Mouse (Mus musculus): ENCODE results near the gene Madcam1. TPM values are rescaled to one million over a fixed set of nuclear protein-coding genes. Genes with fewer than 3 reads are reported as not detected.
A peak's percentile ranks its signal among the peaks of the same experiment; 100 is the strongest.

Madcam1 gene
- polyA plus RNA-seq, 1 experiment: not detected

DNA sequence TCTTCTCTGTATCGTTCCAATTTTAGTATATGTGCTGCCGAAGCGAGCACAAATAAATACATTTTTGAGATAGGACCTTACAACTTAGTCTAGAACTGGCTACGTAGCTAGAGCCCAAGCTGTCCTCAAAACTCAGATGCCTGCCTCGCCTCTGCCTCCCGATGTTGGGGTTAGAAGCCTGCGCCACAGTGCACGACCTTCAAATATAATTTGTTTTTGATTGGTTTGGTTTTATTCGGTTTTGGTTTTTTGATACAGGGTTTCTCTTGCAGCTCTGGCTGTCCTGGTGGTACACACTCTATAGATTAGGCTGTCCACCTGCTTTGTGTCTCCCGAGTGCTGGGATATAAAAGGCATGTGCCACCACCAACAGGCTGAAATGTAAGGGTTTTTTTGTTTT is 39.2 kb downstream of the Madcam1 start:
- DNase-seq: no peak
- TF ChIP-seq CTCF (IDR thresholded peaks at IDR 0.05; ENCODE audit: borderline replicate concordance, insufficient read depth, low read depth, low read length): no peak
- TF ChIP-seq POLR2A (IDR thresholded peaks at IDR 0.05; ENCODE audit: borderline replicate concordance, insufficient read depth, low read length): no peak
- no peak overlapping the region for H3K4me3 ChIP-seq (replicated peaks; ENCODE audit: insufficient read depth, low read depth, low read length)
- H3K27me3 ChIP-seq (ENCODE audit: control insufficient read depth, insufficient read depth, low read length): no peaks in the 10 kb centered on the region
- WGBS: 76% methylated on average over 10 of the region's 10 CpGs
- peaks cover 28% of the 10 kb centered on the region for H3K4me1 ChIP-seq (ENCODE audit: control insufficient read depth, insufficient read depth, low read length)
- H3K27ac ChIP-seq (ENCODE audit: insufficient read depth, low read length): no peak overlapping the region

DNA sequence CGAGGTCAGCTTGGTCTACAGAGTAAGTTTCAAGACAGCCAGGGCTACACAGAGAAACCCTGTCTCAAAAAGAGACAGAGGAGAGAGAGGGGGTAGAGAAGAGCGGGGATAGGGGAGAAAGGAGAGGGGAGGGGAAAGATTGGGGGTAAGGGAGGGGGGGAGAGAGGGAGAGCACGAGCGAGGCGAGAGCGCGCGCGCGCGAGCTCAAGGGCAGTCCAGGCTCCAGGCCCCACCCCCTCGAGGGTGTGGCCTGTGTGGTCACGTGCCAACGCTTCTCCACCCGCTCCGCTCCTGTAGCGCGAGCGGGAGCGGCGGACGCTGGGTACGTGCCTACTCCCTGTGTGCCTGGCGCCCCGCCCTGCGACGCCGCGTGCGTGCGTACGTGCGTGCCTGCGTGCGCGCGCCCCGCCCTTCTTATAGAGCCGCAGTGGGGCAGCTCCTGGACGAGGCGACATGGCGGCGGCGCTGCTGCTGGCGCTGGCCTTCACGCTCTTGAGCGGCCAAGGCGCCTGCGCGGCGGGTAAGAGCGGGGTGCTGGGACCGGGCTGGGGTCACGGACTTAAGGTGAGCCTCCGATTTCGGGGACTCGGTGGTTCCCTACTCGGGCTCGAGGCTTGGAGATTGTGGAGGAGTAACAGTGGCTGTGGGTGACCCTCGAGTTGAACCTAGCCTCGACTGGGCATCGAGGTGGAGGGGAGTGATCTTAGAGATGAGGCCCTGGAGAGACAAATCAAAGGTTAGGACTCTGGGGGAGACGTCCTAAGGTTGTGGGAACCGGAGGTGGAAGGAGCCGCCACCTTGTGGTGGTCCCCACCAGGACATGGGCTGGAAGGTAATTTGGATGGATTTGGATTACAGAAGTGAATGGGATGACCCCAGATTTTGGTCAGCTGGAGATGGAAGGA is 40.0 kb downstream of the Madcam1 start, which contains the start of gene Bsg:
TSS of gene Bsg (plus strand) at position 427 of the 905 bp plus-strand sequence.
- H3K27ac ChIP-seq (ENCODE audit: insufficient read depth, low read length): peak within 1 kb of the TSS; percentile 96
- H3K4me1 ChIP-seq (ENCODE audit: control insufficient read depth, insufficient read depth, low read length): peaks cover 28% of the 10 kb centered on the region
- H3K4me3 ChIP-seq (replicated peaks; ENCODE audit: insufficient read depth, low read depth, low read length): peak within 1 kb of the TSS; percentile 90
- WGBS: under 1% methylated on average over 63 of the region's 65 CpGs
- H3K27me3 ChIP-seq (ENCODE audit: control insufficient read depth, insufficient read depth, low read length): no peaks in the 10 kb centered on the region
- peak; percentile 99 for DNase-seq
- peak; percentile 57 for TF ChIP-seq CTCF (IDR thresholded peaks at IDR 0.05; ENCODE audit: borderline replicate concordance, insufficient read depth, low read depth, low read length)
- TF ChIP-seq POLR2A (IDR thresholded peaks at IDR 0.05; ENCODE audit: borderline replicate concordance, insufficient read depth, low read length): peak; percentile 96

DNA sequence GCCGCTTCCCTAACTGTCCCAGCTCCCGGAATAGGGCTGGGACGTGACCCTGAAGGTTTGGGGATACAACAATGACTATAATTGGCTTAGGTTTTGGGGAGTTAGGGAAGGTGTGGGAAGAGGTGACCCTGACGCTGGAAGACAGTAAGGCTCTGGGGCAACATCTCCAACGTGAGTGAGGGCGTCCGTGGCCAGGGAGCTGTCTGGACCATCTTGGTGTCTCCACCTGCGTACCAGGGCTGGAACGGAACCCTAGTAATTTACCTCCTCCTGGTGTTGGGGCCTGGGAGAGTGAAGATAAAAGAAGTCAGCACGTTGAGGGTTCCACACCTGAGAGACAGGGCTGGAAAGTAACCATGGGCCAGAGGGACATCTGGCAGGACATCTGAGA is 40.6 kb downstream of the Madcam1 start:
- no peak for DNase-seq
- Histone ChIP-seq H3K27ac (ENCODE audit: insufficient read depth, low read length) (peak overlapping the region; percentile 96), H3K4me3 (replicated peaks; ENCODE audit: insufficient read depth, low read depth, low read length) (peak overlapping the region; percentile 90), H3K27me3 (ENCODE audit: control insufficient read depth, insufficient read depth, low read length) (no peaks in the 10 kb centered on the region), H3K4me1 (ENCODE audit: control insufficient read depth, insufficient read depth, low read length) (peaks cover 35% of the 10 kb centered on the region)
- no peak for TF ChIP-seq POLR2A (IDR thresholded peaks at IDR 0.05; ENCODE audit: borderline replicate concordance, insufficient read depth, low read length)
- no peak for TF ChIP-seq CTCF (IDR thresholded peaks at IDR 0.05; ENCODE audit: borderline replicate concordance, insufficient read depth, low read depth, low read length)
- 2% methylated on average over 10 of the region's 10 CpGs for WGBS

DNA sequence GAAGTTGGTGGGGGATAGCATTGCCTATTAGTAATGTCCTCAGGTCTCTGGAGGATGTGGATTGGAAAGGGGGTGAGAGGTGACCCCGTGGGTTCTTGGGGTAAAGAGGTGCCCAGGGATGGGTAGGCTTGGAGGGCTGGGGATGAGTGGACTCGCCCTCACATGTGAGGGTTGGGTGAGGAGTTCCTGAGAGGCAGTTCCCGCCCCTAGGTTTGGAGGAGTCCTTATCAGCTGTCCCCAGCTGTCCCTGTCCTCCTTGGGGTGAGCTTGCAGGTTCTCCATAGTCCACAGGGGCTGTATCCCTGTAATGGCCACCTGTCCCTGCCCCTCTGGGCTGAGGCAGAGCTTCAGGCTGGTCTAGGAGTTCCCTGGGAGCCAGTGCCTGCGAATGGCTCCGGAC is 41.6 kb downstream of the Madcam1 start:
- Histone ChIP-seq H3K4me3 (replicated peaks; ENCODE audit: insufficient read depth, low read depth, low read length) (peak overlapping the region; percentile 90), H3K27me3 (ENCODE audit: control insufficient read depth, insufficient read depth, low read length) (no peaks in the 10 kb centered on the region), H3K27ac (ENCODE audit: insufficient read depth, low read length) (peak overlapping the region; percentile 96), H3K4me1 (ENCODE audit: control insufficient read depth, insufficient read depth, low read length) (peaks cover 36% of the 10 kb centered on the region)
- DNase-seq: no peak
- 33% methylated on average over 5 of the region's 5 CpGs for WGBS
- TF ChIP-seq CTCF (IDR thresholded peaks at IDR 0.05; ENCODE audit: borderline replicate concordance, insufficient read depth, low read depth, low read length): no peak

DNA sequence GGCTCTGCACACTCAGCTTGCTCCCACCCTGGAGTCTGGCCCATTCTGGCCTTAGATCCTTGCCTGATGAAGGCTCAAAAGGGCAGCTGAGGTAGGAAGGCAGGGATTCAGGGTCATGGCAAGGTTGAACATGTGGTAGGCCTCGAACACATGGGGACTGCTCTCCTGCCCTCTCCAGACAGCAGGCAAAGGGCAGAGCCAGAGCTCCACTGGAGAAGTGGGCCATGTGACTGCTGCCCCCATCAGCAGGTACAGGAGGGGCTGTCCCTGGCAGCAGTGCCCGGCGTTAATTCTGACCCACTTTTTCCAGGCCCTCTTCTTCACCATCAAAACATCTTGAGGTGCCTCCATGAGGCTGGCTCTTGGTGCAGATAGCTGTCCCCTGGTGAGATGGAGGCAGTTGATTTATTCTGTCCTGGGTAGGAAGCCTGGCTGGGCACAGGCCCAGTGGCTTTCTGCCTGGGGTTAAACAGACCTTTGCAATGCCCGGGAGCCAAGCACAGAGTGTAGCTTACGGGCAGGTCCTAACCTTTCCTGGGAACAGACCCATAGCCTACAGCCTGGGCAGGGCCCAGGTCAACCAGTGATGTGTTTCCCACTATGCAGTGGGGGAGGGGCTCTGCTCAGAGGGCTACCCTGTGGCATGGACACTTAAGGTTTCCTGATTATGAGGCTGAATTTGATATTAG is 42.2 kb downstream of the Madcam1 start:
- 3% methylated on average over 5 of the region's 5 CpGs for WGBS
- H3K27me3 ChIP-seq (ENCODE audit: control insufficient read depth, insufficient read depth, low read length): no peaks in the 10 kb centered on the region
- peak overlapping the region; percentile 90 for H3K4me3 ChIP-seq (replicated peaks; ENCODE audit: insufficient read depth, low read depth, low read length)
- peak overlapping the region; percentile 96 for H3K27ac ChIP-seq (ENCODE audit: insufficient read depth, low read length)
- no peak for TF ChIP-seq CTCF (IDR thresholded peaks at IDR 0.05; ENCODE audit: borderline replicate concordance, insufficient read depth, low read depth, low read length)
- no peak for TF ChIP-seq POLR2A (IDR thresholded peaks at IDR 0.05; ENCODE audit: borderline replicate concordance, insufficient read depth, low read length)
- H3K4me1 ChIP-seq (ENCODE audit: control insufficient read depth, insufficient read depth, low read length): peaks cover 36% of the 10 kb centered on the region
- DNase-seq: peak; percentile 68 to 71

DNA sequence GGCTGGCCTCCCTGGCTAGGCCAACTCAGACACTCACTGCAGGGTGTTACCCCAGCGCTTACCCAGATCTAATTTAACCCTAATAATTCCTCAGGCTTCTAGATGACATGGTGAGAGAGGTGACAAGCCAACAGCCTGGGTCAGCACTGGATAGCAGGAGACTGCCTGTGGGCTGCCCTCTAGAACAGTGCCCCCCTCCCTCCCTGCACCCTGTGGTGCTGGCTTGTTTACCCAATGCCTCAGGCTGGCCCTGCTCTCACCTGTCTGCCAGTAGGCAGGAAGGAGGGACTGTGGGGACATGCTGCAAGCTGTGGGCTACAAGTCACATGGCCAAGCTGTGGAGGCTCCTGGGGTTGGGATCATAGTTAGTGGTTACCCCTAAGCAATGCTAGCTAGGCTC is 42.8 kb downstream of the Madcam1 start:
- WGBS: 14% methylated on average over 1 of the region's 1 CpGs
- H3K4me3 ChIP-seq (replicated peaks; ENCODE audit: insufficient read depth, low read depth, low read length): peak overlapping the region; percentile 90
- TF ChIP-seq CTCF (IDR thresholded peaks at IDR 0.05; ENCODE audit: borderline replicate concordance, insufficient read depth, low read depth, low read length) (no peak), POLR2A (IDR thresholded peaks at IDR 0.05; ENCODE audit: borderline replicate concordance, insufficient read depth, low read length) (no peak)

DNA sequence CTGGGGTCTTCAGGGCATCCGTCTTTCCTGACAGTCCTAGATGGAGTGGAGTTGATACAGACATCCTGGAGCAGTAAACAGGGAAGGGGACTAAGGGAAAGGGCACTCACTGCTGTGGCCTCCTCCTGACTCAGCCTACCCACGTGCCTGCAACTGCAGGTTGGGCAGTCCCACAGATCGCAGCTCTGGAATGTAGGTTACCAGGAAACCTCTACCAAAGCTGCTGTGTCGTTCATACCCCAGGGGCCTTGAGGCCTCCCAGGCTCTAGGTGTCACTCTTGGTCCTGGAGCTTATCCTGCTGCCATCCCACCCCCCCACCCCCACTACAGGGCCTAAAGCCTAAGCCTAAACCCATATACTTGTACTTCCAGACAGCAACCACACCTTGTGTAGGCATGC is 43.4 kb downstream of the Madcam1 start:
- H3K4me1 ChIP-seq (ENCODE audit: control insufficient read depth, insufficient read depth, low read length): peaks cover 38% of the 10 kb centered on the region

More for the DNA sequence above, 42.8 kb downstream of the Madcam1 start:
- H3K4me1 ChIP-seq (ENCODE audit: control insufficient read depth, insufficient read depth, low read length): peaks cover 36% of the 10 kb centered on the region
- H3K27ac ChIP-seq (ENCODE audit: insufficient read depth, low read length): peak overlapping the region; percentile 96
- peak; percentile 74 to 82 for DNase-seq
- H3K27me3 ChIP-seq (ENCODE audit: control insufficient read depth, insufficient read depth, low read length): no peaks in the 10 kb centered on the region

More for the DNA sequence above, 43.4 kb downstream of the Madcam1 start:
- peak overlapping the region; percentile 96 for H3K27ac ChIP-seq (ENCODE audit: insufficient read depth, low read length)
- no peak for DNase-seq
- peak overlapping the region; percentile 90 for H3K4me3 ChIP-seq (replicated peaks; ENCODE audit: insufficient read depth, low read depth, low read length)
- H3K27me3 ChIP-seq (ENCODE audit: control insufficient read depth, insufficient read depth, low read length): no peaks in the 10 kb centered on the region
- 33% methylated on average over 4 of the region's 4 CpGs for WGBS
- TF ChIP-seq CTCF (IDR thresholded peaks at IDR 0.05; ENCODE audit: borderline replicate concordance, insufficient read depth, low read depth, low read length): no peak
- no peak for TF ChIP-seq POLR2A (IDR thresholded peaks at IDR 0.05; ENCODE audit: borderline replicate concordance, insufficient read depth, low read length)
